12 mouse cellular contexts compared by ENCODE assay signal in genomic region chr12:92292460-92293340, GRCm38 (mm10).
DNase-seq lines count a peak whose midpoint lies in the region; ATAC-seq lines count a peak whose summit lies in the region.
"Had no signal": no experiment of that assay in that cellular context is flagged by ENCODE, and none has a peak within 500 bp of the region (broad histone marks: within the 10 kb centered on the region; RNA-seq: fewer than 3 reads in every experiment).

No protein-coding gene starts in this region.

- H3K4me1 ChIP-seq in embryonic facial prominence, embryonic 11.5 days (ENCODE audit: control insufficient read depth, insufficient read depth, low read length): no peaks in the 10 kb centered on the region
- H3K4me1 ChIP-seq in hindbrain, embryonic 10.5 days (replicated peaks): peaks cover 21% of the 10 kb centered on the region
- H3K4me1 ChIP-seq in midbrain, embryonic 10.5 days: peaks cover 20% of the 10 kb centered on the region
- peaks cover 8% of the 10 kb centered on the region for H3K4me1 ChIP-seq in neural tube, embryonic 15.5 days

- peak; percentile 80; the same call in 1 of the 2 replicates for ATAC-seq in embryonic facial prominence, embryonic 11.5 days (replicated peaks; ENCODE audit: insufficient number of reproducible peaks, low FRiP score, low TSS enrichment, low read depth)
- ATAC-seq in neural tube, embryonic 15.5 days (ENCODE audit: low FRiP score): no peak

- H3K27me3 ChIP-seq in embryonic facial prominence, embryonic 11.5 days (ENCODE audit: control insufficient read depth, insufficient read depth, low read length): no peaks in the 10 kb centered on the region
- no peaks in the 10 kb centered on the region for H3K27me3 ChIP-seq in hindbrain, embryonic 10.5 days (ENCODE audit: insufficient read depth, poor library complexity, severe bottlenecking)
- H3K27me3 ChIP-seq in midbrain, embryonic 10.5 days (ENCODE audit: low read depth, poor library complexity, severe bottlenecking): no peaks in the 10 kb centered on the region
- no peaks in the 10 kb centered on the region for H3K27me3 ChIP-seq in neural tube, embryonic 15.5 days (replicated peaks)

- H3K9me3 ChIP-seq in embryonic facial prominence, embryonic 11.5 days (replicated peaks; ENCODE audit: control insufficient read depth, low read length): no peaks in the 10 kb centered on the region
- H3K9me3 ChIP-seq in hindbrain, embryonic 10.5 days: no peaks in the 10 kb centered on the region
- H3K9me3 ChIP-seq in midbrain, embryonic 10.5 days (replicated peaks): no peaks in the 10 kb centered on the region
- H3K9me3 ChIP-seq in neural tube, embryonic 15.5 days (replicated peaks): no peaks in the 10 kb centered on the region

- H3K4me3 ChIP-seq in embryonic facial prominence, embryonic 11.5 days (ENCODE audit: low read depth, low read length): no peak overlapping the region
- peak overlapping the region; percentile 6 for H3K4me3 ChIP-seq in hindbrain, embryonic 10.5 days
- peak overlapping the region; percentile 5; the same call in 1 of the 2 replicates for H3K4me3 ChIP-seq in midbrain, embryonic 10.5 days
- H3K4me3 ChIP-seq in neural tube, embryonic 15.5 days (replicated peaks): no peak overlapping the region
- H3K4me3 ChIP-seq: myocyte had no signal

- peak; percentile 41 for DNase-seq in embryonic facial prominence, embryonic 11.5 days (ENCODE audit: low spot score)
- peak; percentile 38 for DNase-seq in hindbrain, embryonic 10.5 days (ENCODE audit: low spot score)
- peak; percentile 28 for DNase-seq in midbrain, embryonic 10.5 days (ENCODE audit: low spot score)
- DNase-seq in urinary bladder, postnatal 4 days (ENCODE audit: low spot score in 2 of 2): no peak
- no peak for DNase-seq in cerebellum, adult 18-20 months
- DNase-seq in kidney, postnatal 4 days: no peak
- no peak for DNase-seq in frontal cortex, postnatal 10 days (ENCODE audit: low spot score in 2 of 2)
- DNase-seq: liver; lung, postnatal 10 days had no signal

- H3K9ac ChIP-seq in embryonic facial prominence, embryonic 11.5 days (replicated peaks; ENCODE audit: low read length): no peak overlapping the region
- no peak overlapping the region for H3K9ac ChIP-seq in neural tube, embryonic 15.5 days (replicated peaks)

- no peaks in the 10 kb centered on the region for H3K36me3 ChIP-seq in embryonic facial prominence, embryonic 11.5 days (replicated peaks; ENCODE audit: control insufficient read depth, insufficient read depth, low read depth, low read length)
- H3K36me3 ChIP-seq in hindbrain, embryonic 10.5 days: no peaks in the 10 kb centered on the region
- no peaks in the 10 kb centered on the region for H3K36me3 ChIP-seq in midbrain, embryonic 10.5 days
- H3K36me3 ChIP-seq in neural tube, embryonic 15.5 days: no peaks in the 10 kb centered on the region

- no peak overlapping the region for H3K4me2 ChIP-seq in embryonic facial prominence, embryonic 11.5 days (ENCODE audit: low read depth, low read length)
- peak overlapping the region; percentile 31 for H3K4me2 ChIP-seq in neural tube, embryonic 15.5 days
- H3K4me2 ChIP-seq: heart, embryonic 11.5 days had no signal

- WGBS in embryonic facial prominence, embryonic 11.5 days: 22% methylated on average over 11 of the region's 11 CpGs
- WGBS in hindbrain, embryonic 10.5 days: 17% methylated on average over 11 of the region's 11 CpGs
- WGBS in midbrain, embryonic 10.5 days: 25% methylated on average over 11 of the region's 11 CpGs
- 15% methylated on average over 11 of the region's 11 CpGs for WGBS in neural tube, embryonic 15.5 days

- no peak overlapping the region for H3K27ac ChIP-seq in embryonic facial prominence, embryonic 11.5 days (replicated peaks; ENCODE audit: low read depth, low read length)
- peak overlapping the region; percentile 83 for H3K27ac ChIP-seq in hindbrain, embryonic 10.5 days
- peak overlapping the region; percentile 79 for H3K27ac ChIP-seq in midbrain, embryonic 10.5 days (replicated peaks)
- H3K27ac ChIP-seq in neural tube, embryonic 15.5 days (replicated peaks): peak overlapping the region; percentile 48; the same call in 1 of the 2 replicates

Comparison
In these comparisons a context has a peak if more than half of its experiments do, and no peak if none do; other contexts are left out.
1. DNase-seq: peak in embryonic facial prominence, embryonic 11.5 days (single experiment), hindbrain, embryonic 10.5 days (single experiment) and midbrain, embryonic 10.5 days (single experiment); none in urinary bladder, postnatal 4 days (0 of 2), cerebellum, adult 18-20 months (0 of 2), kidney, postnatal 4 days (0 of 2) and frontal cortex, postnatal 10 days (0 of 2).
2. H3K4me3 ChIP-seq: peak in hindbrain, embryonic 10.5 days (single experiment) and midbrain, embryonic 10.5 days (single experiment); none in embryonic facial prominence, embryonic 11.5 days (single experiment) and neural tube, embryonic 15.5 days (single experiment).